Mouse (Mus musculus): ENCODE measurements at regions not wholly inside any gene's neighbourhood (a gene's known extent, or its start where the extent isn't known, plus 50 kb on each side); places are given as distances from the start of the nearest gene placed in this dataset.

GRCm38 (mm10) chr7:82047456-82047855, 55.4 kb upstream of the Bnc1 start:
- WGBS: 70% methylated on average over 5 of the region's 5 CpGs
- Histone ChIP-seq H3K9me3 (replicated peaks) (no peaks in the 10 kb centered on the region), H3K4me1 (no peaks in the 10 kb centered on the region), H3K36me3 (no peaks in the 10 kb centered on the region), H3K27ac (replicated peaks) (no peak overlapping the region), H3K4me2 (replicated peaks) (no peak overlapping the region), H3K4me3 (replicated peaks) (no peak overlapping the region), H3K27me3 (no peaks in the 10 kb centered on the region), H3K9ac (no peak overlapping the region)
- no peak for ATAC-seq (ENCODE audit: insufficient number of reproducible peaks, low FRiP score, low TSS enrichment, low read depth)

GRCm38 (mm10) chr7:82053411-82053810, 61.3 kb upstream of the Bnc1 start:
- Histone ChIP-seq H3K4me3 (replicated peaks) (no peak overlapping the region), H3K9ac (no peak overlapping the region), H3K36me3 (no peaks in the 10 kb centered on the region), H3K9me3 (replicated peaks) (no peaks in the 10 kb centered on the region), H3K4me1 (peaks cover 13% of the 10 kb centered on the region), H3K27ac (replicated peaks) (no peak overlapping the region), H3K4me2 (replicated peaks) (no peak overlapping the region), H3K27me3 (no peaks in the 10 kb centered on the region)
- ATAC-seq (ENCODE audit: insufficient number of reproducible peaks, low FRiP score, low TSS enrichment, low read depth): no peak
- 63% methylated on average over 4 of the region's 4 CpGs for WGBS

- 0 out of 2 replicates have a peak overlapping the region, but pooled peaks have one; percentile 0 for H3K4me3 ChIP-seq (replicated peaks)
- H3K9ac ChIP-seq: no peak overlapping the region
- no peak overlapping the region for H3K27ac ChIP-seq (replicated peaks)
- 3% methylated on average over 21 of the region's 21 CpGs for WGBS
- no peak for ATAC-seq (ENCODE audit: insufficient number of reproducible peaks, low FRiP score, low TSS enrichment, low read depth)
- peaks cover 18% of the 10 kb centered on the region for H3K4me1 ChIP-seq
- H3K9me3 ChIP-seq (replicated peaks): no peaks in the 10 kb centered on the region
- peak overlapping the region; percentile 35 for H3K4me2 ChIP-seq (replicated peaks)
- H3K27me3 ChIP-seq: no peaks in the 10 kb centered on the region; the same call in 1 of the 2 replicates
- H3K36me3 ChIP-seq: no peaks in the 10 kb centered on the region
Measured at GRCm38 (mm10) chr7:82056551-82057230, 64.6 kb upstream of the Bnc1 start.

- Histone ChIP-seq H3K9me3 (replicated peaks) (no peaks in the 10 kb centered on the region), H3K36me3 (no peaks in the 10 kb centered on the region), H3K27me3 (no peaks in the 10 kb centered on the region; the same call in 1 of the 2 replicates), H3K27ac (replicated peaks) (no peak overlapping the region), H3K4me1 (0 out of 2 replicates have a peak, but pooled peaks cover 5% of the 10 kb centered on the region), H3K4me2 (replicated peaks) (no peak overlapping the region), H3K4me3 (replicated peaks) (no peak overlapping the region), H3K9ac (no peak overlapping the region)
- WGBS: 66% methylated on average over 7 of the region's 7 CpGs
- ATAC-seq (ENCODE audit: insufficient number of reproducible peaks, low FRiP score, low TSS enrichment, low read depth): no peak
Measured at GRCm38 (mm10) chr7:82063407-82063806, 71.3 kb upstream of the Bnc1 start.

- H3K36me3 ChIP-seq: no peaks in the 10 kb centered on the region
- no peak overlapping the region for H3K27ac ChIP-seq (replicated peaks)
- no peak overlapping the region for H3K4me2 ChIP-seq (replicated peaks)
- no peaks in the 10 kb centered on the region for H3K9me3 ChIP-seq (replicated peaks)
- 0 out of 2 replicates have a peak, but pooled peaks cover 5% of the 10 kb centered on the region for H3K27me3 ChIP-seq
- H3K4me3 ChIP-seq (replicated peaks): no peak overlapping the region
- no peak overlapping the region for H3K9ac ChIP-seq
- H3K4me1 ChIP-seq: no peaks in the 10 kb centered on the region
- no peak for ATAC-seq (ENCODE audit: insufficient number of reproducible peaks, low FRiP score, low TSS enrichment, low read depth)
- WGBS: 63% methylated on average over 7 of the region's 7 CpGs
Measured at GRCm38 (mm10) chr7:82069629-82070450, 77.7 kb upstream of the Bnc1 start.

GRCm38 (mm10) chr7:82070946-82071727, 79.0 kb upstream of the Bnc1 start:
- Histone ChIP-seq H3K27ac (replicated peaks) (no peak overlapping the region), H3K4me1 (no peaks in the 10 kb centered on the region), H3K4me2 (replicated peaks) (no peak overlapping the region), H3K9me3 (replicated peaks) (no peaks in the 10 kb centered on the region), H3K9ac (no peak overlapping the region), H3K4me3 (replicated peaks) (no peak overlapping the region), H3K27me3 (0 out of 2 replicates have a peak, but pooled peaks cover 5% of the 10 kb centered on the region), H3K36me3 (no peaks in the 10 kb centered on the region)
- ATAC-seq (ENCODE audit: insufficient number of reproducible peaks, low FRiP score, low TSS enrichment, low read depth): no peak
- WGBS: 71% methylated on average over 10 of the region's 10 CpGs

GRCm38 (mm10) chr7:82075359-82075758, 83.3 kb upstream of the Bnc1 start:
- Histone ChIP-seq H3K27ac (replicated peaks) (no peak overlapping the region), H3K9me3 (replicated peaks) (no peaks in the 10 kb centered on the region), H3K4me2 (replicated peaks) (no peak overlapping the region), H3K9ac (no peak overlapping the region), H3K4me3 (replicated peaks) (no peak overlapping the region), H3K4me1 (no peaks in the 10 kb centered on the region), H3K27me3 (no peaks in the 10 kb centered on the region), H3K36me3 (no peaks in the 10 kb centered on the region)
- no peak for ATAC-seq (ENCODE audit: insufficient number of reproducible peaks, low FRiP score, low TSS enrichment, low read depth)
- WGBS: 75% methylated on average over 2 of the region's 2 CpGs

- Histone ChIP-seq H3K36me3 (no peaks in the 10 kb centered on the region), H3K4me3 (replicated peaks) (no peak overlapping the region), H3K27ac (replicated peaks) (no peak overlapping the region), H3K27me3 (no peaks in the 10 kb centered on the region), H3K4me1 (peaks cover 16% of the 10 kb centered on the region), H3K4me2 (replicated peaks) (no peak overlapping the region), H3K9ac (no peak overlapping the region), H3K9me3 (replicated peaks) (no peaks in the 10 kb centered on the region)
- WGBS: 39% methylated on average over 3 of the region's 3 CpGs
- no peak for ATAC-seq (ENCODE audit: insufficient number of reproducible peaks, low FRiP score, low TSS enrichment, low read depth)
Measured at GRCm38 (mm10) chr7:82081851-82082250, 89.8 kb upstream of the Bnc1 start.

GRCm38 (mm10) chr7:82082883-82083282, 90.8 kb upstream of the Sh3gl3 start:
- ATAC-seq (ENCODE audit: insufficient number of reproducible peaks, low FRiP score, low TSS enrichment, low read depth): no peak
- Histone ChIP-seq H3K4me2 (replicated peaks) (no peak overlapping the region), H3K9ac (no peak overlapping the region), H3K9me3 (replicated peaks) (no peaks in the 10 kb centered on the region), H3K4me1 (peaks cover 16% of the 10 kb centered on the region), H3K27me3 (no peaks in the 10 kb centered on the region), H3K4me3 (replicated peaks) (no peak overlapping the region), H3K36me3 (no peaks in the 10 kb centered on the region), H3K27ac (replicated peaks) (no peak overlapping the region)
- WGBS: 13% methylated on average over 6 of the region's 6 CpGs

GRCm38 (mm10) chr7:82084473-82084872, 89.2 kb upstream of the Sh3gl3 start:
- ATAC-seq (ENCODE audit: insufficient number of reproducible peaks, low FRiP score, low TSS enrichment, low read depth): no peak

GRCm38 (mm10) chr7:82085205-82085604, 88.4 kb upstream of the Sh3gl3 start:
- no peak for ATAC-seq (ENCODE audit: insufficient number of reproducible peaks, low FRiP score, low TSS enrichment, low read depth)
- H3K27ac ChIP-seq (replicated peaks): no peak overlapping the region
- H3K27me3 ChIP-seq: no peaks in the 10 kb centered on the region
- WGBS: 77% methylated on average over 4 of the region's 4 CpGs
- H3K4me1 ChIP-seq: peaks cover 16% of the 10 kb centered on the region
- no peak overlapping the region for H3K4me2 ChIP-seq (replicated peaks)
- no peaks in the 10 kb centered on the region for H3K9me3 ChIP-seq (replicated peaks)
- H3K4me3 ChIP-seq (replicated peaks): no peak overlapping the region
- H3K9ac ChIP-seq: no peak overlapping the region
- H3K36me3 ChIP-seq: no peaks in the 10 kb centered on the region

More at GRCm38 (mm10) chr7:82084473-82084872, 89.2 kb upstream of the Sh3gl3 start:
- H3K27me3 ChIP-seq: no peaks in the 10 kb centered on the region
- H3K4me3 ChIP-seq (replicated peaks): no peak overlapping the region
- no peaks in the 10 kb centered on the region for H3K9me3 ChIP-seq (replicated peaks)
- peaks cover 16% of the 10 kb centered on the region for H3K4me1 ChIP-seq
- WGBS: 32% methylated on average over 10 of the region's 10 CpGs
- no peak overlapping the region for H3K4me2 ChIP-seq (replicated peaks)
- H3K27ac ChIP-seq (replicated peaks): no peak overlapping the region
- no peak overlapping the region for H3K9ac ChIP-seq
- no peaks in the 10 kb centered on the region for H3K36me3 ChIP-seq

Measured in embryonic facial prominence, embryonic 15.5 days (tissue).